Mouse (Mus musculus) midbrain, embryonic 15.5 days (tissue): ENCODE results near the gene Shisal1. TPM values are rescaled to one million over a fixed set of nuclear protein-coding genes. Genes with fewer than 3 reads are reported as not detected.

Source experiments
- ATAC-seq: fragments of 200-750 bp; cut with Nextera tagmentation; replicated peaks from 2 replicates; pipeline ENCODE4 v1.8.0; 2017; ENCODE audit warnings: moderate TSS enrichment
- H3K27ac ChIP-seq: fragments of 300-500 bp; sonication (generic); 2 replicates; pipeline ENCODE4 v1.5.1; 2015; ENCODE audit warnings: mild to moderate bottlenecking, inconsistent platforms
- H3K27me3 ChIP-seq: fragments of 300-500 bp; sonication (generic); replicated peaks from 2 replicates; pipeline ENCODE4 v1.6.1; 2015; ENCODE audit warnings: inconsistent platforms
- H3K36me3 ChIP-seq: fragments of 300-500 bp; sonication (generic); replicated peaks from 2 replicates; pipeline ENCODE4 v1.6.1; 2015; ENCODE audit warnings: inconsistent platforms
- H3K4me1 ChIP-seq: fragments of 300-500 bp; sonication (generic); 2 replicates; pipeline ENCODE4 v1.6.1; 2015; ENCODE audit warnings: inconsistent platforms
- H3K4me2 ChIP-seq: fragments of 300-500 bp; sonication (generic); 2 replicates; pipeline ENCODE4 v1.6.1; 2015; ENCODE audit warnings: inconsistent platforms, mild to moderate bottlenecking, moderate library complexity
- H3K4me3 ChIP-seq: fragments of 300-500 bp; sonication (generic); 2 replicates; pipeline ENCODE4 v1.5.1; 2015; ENCODE audit warnings: mild to moderate bottlenecking, inconsistent platforms
- H3K9ac ChIP-seq: fragments of 300-500 bp; sonication (generic); 2 replicates; pipeline ENCODE4 v1.6.1; 2015; ENCODE audit warnings: mild to moderate bottlenecking, inconsistent platforms
- H3K9me3 ChIP-seq: fragments of 300-500 bp; sonication (generic); 2 replicates; pipeline ENCODE4 v1.6.1; 2016; ENCODE audit warnings: inconsistent platforms
- WGBS: fragments of 180-500 bp; shearing (Covaris S2); methylation state at CpG from one replicate; pipeline ENCODE4 v1.1.7; 2015; ENCODE audit warnings: mixed read lengths; 5-methylcytosine and 5-hydroxymethylcytosine counted together
- polyA plus RNA-seq: library from polyadenylated mRNA; unstranded; fragments of >200 nt; fragmentation: Nextera tagmentation; extraction: Ambion mirVana; gene quantifications from 2 replicates; pipeline ENCODE4 v1.2.1, GENCODE M21; 2015

Gene Shisal1
- polyA plus RNA-seq, 1 experiment from 2014 or later, result 21.2 TPM

GRCm38 (mm10) chr15:84450441-84451183 lies 3.7 kb upstream of the Shisal1 start:
- Histone ChIP-seq H3K4me2 (peak overlapping the region; percentile 38), H3K36me3 (no peaks in the 10 kb centered on the region), H3K4me1 (peaks cover 23% of the 10 kb centered on the region), H3K27ac (no peak overlapping the region), H3K4me3 (no peak overlapping the region), H3K9me3 (no peaks in the 10 kb centered on the region), H3K9ac (peak overlapping the region; percentile 28), H3K27me3 (no peaks in the 10 kb centered on the region; the same call in 1 of the 2 replicates)
- WGBS, result 2% methylated on average over 21 of the region's 21 CpGs
- ATAC-seq, result no peak

GRCm38 (mm10) chr15:84445812-84446716 lies 833 bp downstream of the Shisal1 start:
- under 1% methylated on average over 74 of the region's 99 CpGs for WGBS
- Histone ChIP-seq H3K36me3 (no peaks in the 10 kb centered on the region), H3K4me3 (peak overlapping the region; percentile 60), H3K4me1 (peaks cover 67% of the 10 kb centered on the region), H3K9ac (peak overlapping the region; percentile 67), H3K9me3 (no peaks in the 10 kb centered on the region), H3K4me2 (peak overlapping the region; percentile 73), H3K27me3 (no peaks in the 10 kb centered on the region; the same call in 1 of the 2 replicates), H3K27ac (peak overlapping the region; percentile 68)
- peak; percentile 44 for ATAC-seq

GRCm38 (mm10) chr15:84444181-84444580 lies 2.7 kb downstream of the Shisal1 start:
- Histone ChIP-seq H3K4me2 (peak overlapping the region; percentile 73), H3K4me3 (peak overlapping the region; percentile 60; the same call in 1 of the 2 replicates), H3K4me1 (peaks cover 72% of the 10 kb centered on the region), H3K9me3 (no peaks in the 10 kb centered on the region), H3K36me3 (no peaks in the 10 kb centered on the region), H3K9ac (0 out of 2 replicates have a peak overlapping the region, but pooled peaks have one; percentile 23), H3K27me3 (no peaks in the 10 kb centered on the region; the same call in 1 of the 2 replicates), H3K27ac (0 out of 2 replicates have a peak overlapping the region, but pooled peaks have one; percentile 16)
- no peak for ATAC-seq
- 39% methylated on average over 7 of the region's 7 CpGs for WGBS

GRCm38 (mm10) chr15:84443631-84444030 lies 3.3 kb downstream of the Shisal1 start:
- H3K4me2 ChIP-seq, result peak overlapping the region; percentile 73
- H3K27me3 ChIP-seq, result no peaks in the 10 kb centered on the region; the same call in 1 of the 2 replicates
- no peak for ATAC-seq
- H3K9me3 ChIP-seq, result no peaks in the 10 kb centered on the region
- no peaks in the 10 kb centered on the region for H3K36me3 ChIP-seq
- peak overlapping the region; percentile 23; the same call in 1 of the 2 replicates for H3K9ac ChIP-seq
- peak overlapping the region; percentile 16; the same call in 1 of the 2 replicates for H3K27ac ChIP-seq
- WGBS, result 26% methylated on average over 10 of the region's 10 CpGs
- peak overlapping the region; percentile 60 for H3K4me3 ChIP-seq
- H3K4me1 ChIP-seq, result peaks cover 70% of the 10 kb centered on the region

- no peaks in the 10 kb centered on the region for H3K36me3 ChIP-seq
- H3K27me3 ChIP-seq, result no peaks in the 10 kb centered on the region
- WGBS, result 29% methylated on average over 14 of the region's 14 CpGs
- no peaks in the 10 kb centered on the region for H3K9me3 ChIP-seq
- H3K4me1 ChIP-seq, result peaks cover 71% of the 10 kb centered on the region
- H3K27ac ChIP-seq, result peak overlapping the region; percentile 59
- H3K4me3 ChIP-seq, result no peak overlapping the region
- no peak for ATAC-seq
- H3K4me2 ChIP-seq, result peak overlapping the region; percentile 30
- no peak overlapping the region; the same call in 1 of the 2 replicates for H3K9ac ChIP-seq
Measured at GRCm38 (mm10) chr15:84441682-84442315, 5.1 kb downstream of the Shisal1 start.

GRCm38 (mm10) chr15:84440820-84441219 lies 6.1 kb downstream of the Shisal1 start:
- 23% methylated on average over 3 of the region's 3 CpGs for WGBS
- Histone ChIP-seq H3K9me3 (no peaks in the 10 kb centered on the region), H3K9ac (no peak overlapping the region), H3K27me3 (no peaks in the 10 kb centered on the region), H3K4me3 (no peak overlapping the region), H3K36me3 (no peaks in the 10 kb centered on the region), H3K4me1 (peaks cover 74% of the 10 kb centered on the region), H3K27ac (no peak overlapping the region), H3K4me2 (peak overlapping the region; percentile 30; the same call in 1 of the 2 replicates)
- no peak for ATAC-seq

GRCm38 (mm10) chr15:84433586-84434185 lies 13.2 kb downstream of the Shisal1 start:
- no peaks in the 10 kb centered on the region for H3K27me3 ChIP-seq
- H3K4me2 ChIP-seq, result no peak overlapping the region
- no peak overlapping the region for H3K27ac ChIP-seq
- H3K4me3 ChIP-seq, result no peak overlapping the region
- no peaks in the 10 kb centered on the region for H3K9me3 ChIP-seq
- no peak for ATAC-seq
- no peak overlapping the region for H3K9ac ChIP-seq
- peaks cover 17% of the 10 kb centered on the region for H3K4me1 ChIP-seq
- WGBS, result 59% methylated on average over 10 of the region's 10 CpGs
- H3K36me3 ChIP-seq, result no peaks in the 10 kb centered on the region

GRCm38 (mm10) chr15:84430482-84430881 lies 16.4 kb downstream of the Shisal1 start:
- WGBS, result 73% methylated on average over 5 of the region's 5 CpGs
- Histone ChIP-seq H3K4me3 (no peak overlapping the region), H3K27ac (no peak overlapping the region), H3K4me1 (peaks cover 7% of the 10 kb centered on the region), H3K9ac (no peak overlapping the region), H3K36me3 (no peaks in the 10 kb centered on the region), H3K4me2 (no peak overlapping the region), H3K9me3 (no peaks in the 10 kb centered on the region), H3K27me3 (no peaks in the 10 kb centered on the region)
- no peak for ATAC-seq

GRCm38 (mm10) chr15:84427624-84428023 lies 19.3 kb downstream of the Shisal1 start:
- Histone ChIP-seq H3K4me1 (no peaks in the 10 kb centered on the region; the same call in 1 of the 2 replicates), H3K9ac (no peak overlapping the region), H3K36me3 (no peaks in the 10 kb centered on the region), H3K4me2 (no peak overlapping the region), H3K27me3 (no peaks in the 10 kb centered on the region), H3K9me3 (no peaks in the 10 kb centered on the region), H3K4me3 (no peak overlapping the region), H3K27ac (no peak overlapping the region)
- ATAC-seq, result no peak
- WGBS, result 90% methylated on average over 6 of the region's 6 CpGs

GRCm38 (mm10) chr15:84425733-84426132 lies 21.2 kb downstream of the Shisal1 start:
- 84% methylated on average over 5 of the region's 5 CpGs for WGBS

GRCm38 (mm10) chr15:84423781-84424180 lies 23.1 kb downstream of the Shisal1 start:
- WGBS, result 88% methylated on average over 5 of the region's 5 CpGs
- Histone ChIP-seq H3K4me1 (peaks cover 20% of the 10 kb centered on the region), H3K36me3 (no peaks in the 10 kb centered on the region), H3K27ac (no peak overlapping the region), H3K4me2 (no peak overlapping the region), H3K27me3 (no peaks in the 10 kb centered on the region), H3K9ac (no peak overlapping the region), H3K4me3 (no peak overlapping the region), H3K9me3 (no peaks in the 10 kb centered on the region)
- ATAC-seq, result no peak

More at GRCm38 (mm10) chr15:84425733-84426132, 21.2 kb downstream of the Shisal1 start:
- no peak overlapping the region for H3K4me3 ChIP-seq
- ATAC-seq, result no peak
- no peaks in the 10 kb centered on the region for H3K9me3 ChIP-seq
- no peaks in the 10 kb centered on the region for H3K36me3 ChIP-seq
- H3K4me1 ChIP-seq, result peaks cover 9% of the 10 kb centered on the region
- H3K27me3 ChIP-seq, result no peaks in the 10 kb centered on the region
- no peak overlapping the region for H3K27ac ChIP-seq
- no peak overlapping the region for H3K9ac ChIP-seq
- no peak overlapping the region for H3K4me2 ChIP-seq
